Mouse (Mus musculus) layer of hippocampus, adult 18-20 months (tissue): ENCODE data around the gene Slc7a8. TPM values are rescaled to one million over a fixed set of nuclear protein-coding genes. Genes with fewer than 3 reads are reported as not detected.

ENCODE experiments used
- DNase-seq, 2 experiments: peaks; one replicate each; pipeline ENCODE4 v3.0.0; 2022; ENCODE audit warnings: low spot score in 2 of 2
- long read RNA-seq: library from polyadenylated mRNA; stranded (forward); transcript quantifications from one replicate; pipeline ENCODE4 v2.0.0, GENCODE M21; 2021
- total RNA-seq, 2 experiments: library from RNA; stranded (reverse); gene quantifications; 2 replicates each; pipeline ENCODE4 v1.2.3; 2021

Slc7a8 gene
- 10 to 100 TPM; 52.3 to 53.1 TPM for total RNA-seq
- long read RNA-seq, full-length matches to known transcripts, result 54 of 73 reads
- long read RNA-seq, partial matches to known transcripts, result 7 of 73 reads
- long read RNA-seq, other reads (novel, unspliced or antisense), result 12 of 73 reads

- peak; percentile 74 to 88 for DNase-seq
These were observed at the start of gene Slc7a8 for GRCm38 (mm10) chr14:54781610-54782365. Slc7a8 (minus strand) TSS chr14:54781946.

- no peak for DNase-seq
These were observed 42.0 kb upstream of the Slc7a8 start for GRCm38 (mm10) chr14:54823716-54824115.

GRCm38 (mm10) chr14:54822301-54822700 lies 40.6 kb upstream of the Slc7a8 start:
- no peak for DNase-seq

- DNase-seq, result peak; percentile 8 to 69
These were observed 36.0 kb upstream of the Slc7a8 start for GRCm38 (mm10) chr14:54817791-54818190.

- DNase-seq, result no peak
These were observed 34.0 kb upstream of the Slc7a8 start for GRCm38 (mm10) chr14:54815737-54816136.

GRCm38 (mm10) chr14:54813991-54814390 lies 32.2 kb upstream of the Slc7a8 start, which contains the start of gene Rnf212b:
Rnf212b (plus strand) TSS chr14:54814141.
- DNase-seq, result no peak

- DNase-seq, result no peak
These were observed 27.9 kb upstream of the Slc7a8 start for GRCm38 (mm10) chr14:54809668-54810033.

- DNase-seq, result no peak
These were observed 27.2 kb upstream of the Slc7a8 start for GRCm38 (mm10) chr14:54808718-54809667.

- no peak for DNase-seq
These were observed 24.4 kb upstream of the Slc7a8 start for GRCm38 (mm10) chr14:54806124-54806523.

GRCm38 (mm10) chr14:54802428-54802827 lies 20.7 kb upstream of the Slc7a8 start:
- DNase-seq, result no peak

- DNase-seq, result no peak
These were observed 17.9 kb upstream of the Slc7a8 start for GRCm38 (mm10) chr14:54799686-54800085.

GRCm38 (mm10) chr14:54796760-54797159 lies 15.0 kb upstream of the Slc7a8 start:
- DNase-seq, result no peak

GRCm38 (mm10) chr14:54795901-54796300 lies 14.2 kb upstream of the Slc7a8 start:
- DNase-seq, result no peak

- no peak for DNase-seq
These were observed 12.4 kb upstream of the Slc7a8 start for GRCm38 (mm10) chr14:54793894-54794830.

GRCm38 (mm10) chr14:54793351-54793750 lies 11.6 kb upstream of the Slc7a8 start:
- no peak for DNase-seq

GRCm38 (mm10) chr14:54792166-54792565 lies 10.4 kb upstream of the Slc7a8 start:
- no peak for DNase-seq

- DNase-seq, result no peak
These were observed 6.5 kb upstream of the Slc7a8 start for GRCm38 (mm10) chr14:54788231-54788630.

- DNase-seq, result no peak
These were observed 5.5 kb upstream of the Slc7a8 start for GRCm38 (mm10) chr14:54787226-54787625.

GRCm38 (mm10) chr14:54786489-54786888 lies 4.7 kb upstream of the Slc7a8 start:
- no peak for DNase-seq

GRCm38 (mm10) chr14:54785898-54786297 lies 4.2 kb upstream of the Slc7a8 start:
- DNase-seq, result peak in 1 of 2 experiments; percentile 67

- no peak for DNase-seq
These were observed 1.2 kb upstream of the Slc7a8 start for GRCm38 (mm10) chr14:54782971-54783370.
